8 mouse cellular contexts compared by ENCODE assay signal in the genomic region with DNA sequence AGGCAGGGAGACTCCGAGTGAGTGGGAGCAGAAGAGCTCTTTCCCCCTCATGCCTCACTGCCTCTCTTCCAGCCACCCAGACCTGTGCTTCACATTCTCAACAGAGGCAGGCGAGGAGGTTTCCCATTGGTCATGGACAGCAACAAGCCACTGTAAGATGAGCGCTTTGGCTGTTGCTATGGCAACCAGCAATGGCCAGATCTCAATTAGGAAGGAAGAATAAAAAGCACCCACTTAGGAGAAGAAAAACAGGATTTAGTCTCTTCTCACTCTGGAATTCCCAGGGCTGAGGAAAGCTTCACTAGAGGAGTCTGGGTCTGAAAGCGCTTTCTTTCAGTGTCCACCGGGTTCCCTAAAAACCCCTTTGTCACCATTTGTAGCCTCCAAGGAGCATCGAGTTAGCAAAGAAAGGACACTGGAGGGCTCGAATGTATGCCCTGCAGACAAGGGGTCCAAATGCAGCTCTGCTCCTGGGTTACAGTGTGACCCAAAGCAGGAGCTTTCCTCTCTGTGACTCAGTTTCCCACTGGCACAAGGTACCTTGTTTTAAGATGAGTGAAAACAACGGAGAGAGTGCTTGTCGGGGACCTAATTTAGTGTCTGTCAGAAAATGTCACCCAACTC. TPM values are rescaled to one million over a fixed set of nuclear protein-coding genes. Genes with fewer than 3 reads are reported as not detected.
A peak's percentile ranks its signal among the peaks of the same experiment; 100 is the strongest.
DNase-seq lines count a peak whose midpoint lies in the region; ATAC-seq lines count a peak whose summit lies in the region.
"Had no signal": no experiment of that assay in that cellular context is flagged by ENCODE, and none has a peak within 500 bp of the region (broad histone marks: within the 10 kb centered on the region; RNA-seq: fewer than 3 reads in every experiment).

No protein-coding gene starts in this region.

- H3K9ac ChIP-seq in hindbrain, embryonic 14.5 days = peak overlapping the region; percentile 29
- no peak overlapping the region for H3K9ac ChIP-seq in limb, embryonic 15.5 days
- H3K9ac ChIP-seq in stomach, embryonic 16.5 days (ENCODE audit: low read length) = no peak overlapping the region

- H3K4me1 ChIP-seq in hindbrain, embryonic 14.5 days (replicated peaks; ENCODE audit: control insufficient read depth, insufficient read depth, low read length) = peaks cover 31% of the 10 kb centered on the region
- H3K4me1 ChIP-seq in limb, embryonic 15.5 days = peaks cover 13% of the 10 kb centered on the region
- 0 out of 2 replicates have a peak, but pooled peaks cover 4% of the 10 kb centered on the region for H3K4me1 ChIP-seq in stomach, embryonic 16.5 days (ENCODE audit: control insufficient read depth, insufficient read depth, low read length)

- DNase-seq in ZHBTc4 (ENCODE audit: low read depth, low spot score) (peak; percentile 56), adipocyte (ENCODE audit: low spot score) (no peak)
- DNase-seq in embryo, embryonic 11 days = peak; percentile 93
- DNase-seq in hindbrain, embryonic 14.5 days (ENCODE audit: low spot score) = peak; percentile 78
- DNase-seq in adrenal gland, postnatal 25 days = no peak

- peak overlapping the region; percentile 32 for H3K4me2 ChIP-seq in hindbrain, embryonic 14.5 days (replicated peaks)
- H3K4me2 ChIP-seq in limb, embryonic 15.5 days = no peak overlapping the region
- H3K4me2 ChIP-seq in stomach, embryonic 16.5 days (ENCODE audit: low read depth, low read length) = no peak overlapping the region

- H3K36me3 ChIP-seq in hindbrain, embryonic 14.5 days (replicated peaks; ENCODE audit: control insufficient read depth, insufficient read depth) = peaks cover 17% of the 10 kb centered on the region
- H3K36me3 ChIP-seq in limb, embryonic 15.5 days = 0 out of 2 replicates have a peak, but pooled peaks cover 3% of the 10 kb centered on the region
- H3K36me3 ChIP-seq in stomach, embryonic 16.5 days (ENCODE audit: control insufficient read depth, insufficient read depth, low read length) = no peaks in the 10 kb centered on the region

- no peaks in the 10 kb centered on the region for H3K27me3 ChIP-seq in hindbrain, embryonic 14.5 days (ENCODE audit: control insufficient read depth, insufficient read depth, low read length)
- no peaks in the 10 kb centered on the region for H3K27me3 ChIP-seq in limb, embryonic 15.5 days
- no peaks in the 10 kb centered on the region for H3K27me3 ChIP-seq in stomach, embryonic 16.5 days (ENCODE audit: control insufficient read depth, insufficient read depth, low read length)

- H3K27ac ChIP-seq in hindbrain, embryonic 14.5 days = peak overlapping the region; percentile 89
- H3K27ac ChIP-seq in limb, embryonic 15.5 days = no peak overlapping the region
- H3K27ac ChIP-seq in stomach, embryonic 16.5 days (ENCODE audit: low read length) = no peak overlapping the region

- no peak overlapping the region for H3K4me3 ChIP-seq in hindbrain, embryonic 14.5 days (replicated peaks; ENCODE audit: low read length)
- H3K4me3 ChIP-seq in limb, embryonic 15.5 days = no peak overlapping the region
- no peak overlapping the region for H3K4me3 ChIP-seq in stomach, embryonic 16.5 days (replicated peaks; ENCODE audit: low read length)
- H3K4me3 ChIP-seq: megakaryocyte, embryonic 14.5 days had no signal

- peak; percentile 89 for ATAC-seq in hindbrain, embryonic 14.5 days (ENCODE audit: low FRiP score)
- ATAC-seq in limb, embryonic 15.5 days (ENCODE audit: insufficient number of reproducible peaks, low FRiP score, low TSS enrichment, low read depth) = peak; percentile 73
- 0 out of 2 replicates have a peak, but pooled peaks have one; percentile 37 for ATAC-seq in stomach, embryonic 16.5 days (ENCODE audit: insufficient read depth, low FRiP score)

- 8% methylated on average over 9 of the region's 9 CpGs for WGBS in hindbrain, embryonic 14.5 days
- 27% methylated on average over 9 of the region's 9 CpGs for WGBS in limb, embryonic 15.5 days
- 45% methylated on average over 9 of the region's 9 CpGs for WGBS in stomach, embryonic 16.5 days

- no peaks in the 10 kb centered on the region for H3K9me3 ChIP-seq in hindbrain, embryonic 14.5 days (ENCODE audit: control insufficient read depth, low read length)
- H3K9me3 ChIP-seq in limb, embryonic 15.5 days = no peaks in the 10 kb centered on the region
- H3K9me3 ChIP-seq in stomach, embryonic 16.5 days (replicated peaks; ENCODE audit: control insufficient read depth, low read length) = no peaks in the 10 kb centered on the region
- H3K9me3 ChIP-seq: megakaryocyte, embryonic 14.5 days had no signal

RNA-seq across cellular contexts. Expression of a gene that starts 30.8 kb away (rescaled TPM):
- polyA plus RNA-seq in hindbrain, embryonic 14.5 days (2014; fragmentation: Nextera tagmentation; extraction: Ambion mirVana) = 72.1 and 75.3 TPM in 2 replicates
- polyA plus RNA-seq in limb, embryonic 15.5 days (2015; fragmentation: Nextera tagmentation; extraction: Ambion mirVana) = 84.2 and 84.8 TPM in 2 replicates
- 90.1 and 92.1 TPM in 2 replicates for polyA plus RNA-seq in stomach, embryonic 16.5 days (2015; fragmentation: Nextera tagmentation; extraction: Ambion mirVana)
- total RNA-seq in adrenal gland, postnatal 25 days (2021) = 66.6 and 70.8 TPM in 2 replicates

Comparison
In these comparisons a context has a peak if more than half of its experiments do, and no peak if none do; other contexts are left out.
1. DNase-seq: peak in ZHBTc4 (single experiment), embryo, embryonic 11 days (single experiment) and hindbrain, embryonic 14.5 days (single experiment); none in adipocyte (single experiment) and adrenal gland, postnatal 25 days (single experiment).
2. ATAC-seq: peak in every context shown above with its lines; median percentile 89 in hindbrain, embryonic 14.5 days; 73 in limb, embryonic 15.5 days; 37 in stomach, embryonic 16.5 days.